Mouse (Mus musculus): ENCODE data around the gene Ermp1. TPM values are rescaled to one million over a fixed set of nuclear protein-coding genes. Genes with fewer than 3 reads are reported as not detected.

The Ermp1 gene
- 10 to 100 TPM; 21.7 to 55.2 TPM for polyA plus RNA-seq (2017; shearing (Covaris generic))

GRCm38 (mm10) chr19:29647651-29648549, at the start of gene Ermp1:
TSS of gene Ermp1 (minus strand) at chr19:29648415.

GRCm38 (mm10) chr19:29697245-29697874, 49.1 kb upstream of the Ermp1 start, which contains the start of gene Mlana:
TSS of gene Mlana (plus strand) at chr19:29697824.

Other genes starting within 250 kb of the Ermp1 start
- gene Pdcd1lg2, start 237.5 kb downstream of the Ermp1 start, polyA plus RNA-seq (2017; shearing (Covaris generic)), result 10 to 100 TPM; 11.2 to 22.7 TPM
- gene Ric1, start 126.1 kb downstream of the Ermp1 start, polyA plus RNA-seq (2017; shearing (Covaris generic)), result 1 to 10 TPM; 6.8 to 9.4 TPM
- under 1 TPM in 1 of 2 experiments, not detected in 1; 0.41 TPM for gene Mlana, start 49.4 kb upstream of the Ermp1 start, polyA plus RNA-seq (2017; shearing (Covaris generic))
- gene 9930021J03Rik, start 157.6 kb upstream of the Ermp1 start, polyA plus RNA-seq (2017; shearing (Covaris generic)), result 1 to 10 TPM; 6.5 to 8.8 TPM
- 10 to 100 TPM in 1 of 2 experiments, 1 to 10 TPM in 1; 9.4 to 12.2 TPM for gene Ranbp6, start 164.6 kb upstream of the Ermp1 start, polyA plus RNA-seq (2017; shearing (Covaris generic))

All from activated CD4-positive, CD25-positive, alpha-beta regulatory T cell (primary cell).